Mouse (Mus musculus) erythroblast, embryonic 14.5 days (primary cell): ENCODE results near the gene Ints7.

Experiments
- GATA1 ChIP-seq: IDR thresholded peaks from 2 replicates; pipeline ENCODE4 v1.6.1; 2012; ENCODE audit warnings: low read length, inconsistent platforms, mixed read lengths
- TAL1 ChIP-seq: IDR thresholded peaks from 3 replicates; pipeline ENCODE4 v1.6.1; 2012; ENCODE audit warnings: low read length, inconsistent platforms, mixed read lengths

- TF ChIP-seq TAL1, result no peak
- TF ChIP-seq GATA1, result no peak
Measured at GRCm38 (mm10) chr1:191534896-191535295, 40.5 kb upstream of the Ints7 start.
